Mouse (Mus musculus): ENCODE measurements at regions not wholly inside any gene's neighbourhood (a gene's known extent, or its start where the extent isn't known, plus 50 kb on each side); places are given as distances from the start of the nearest gene placed in this dataset.

- peaks cover 2% of the 10 kb centered on the region; the same call in 1 of the 2 replicates for H3K4me1 ChIP-seq (ENCODE audit: control insufficient read depth, insufficient read depth, low read length)
- H3K4me3 ChIP-seq (ENCODE audit: insufficient read depth, low read length) = no peak overlapping the region
- TF ChIP-seq POLR2A (IDR thresholded peaks at IDR 0.05; ENCODE audit: extremely low read depth, insufficient read depth, low read length) = no peak
- TF ChIP-seq CTCF (IDR thresholded peaks at IDR 0.05; ENCODE audit: extremely low read depth, insufficient read depth, low read length) = peak; percentile 60
- no peak overlapping the region for H3K27ac ChIP-seq (ENCODE audit: insufficient read depth, low read length)
These were observed 78.1 kb downstream of the Tpra1 start for GRCm38 (mm10) chr6:88980112-88980511.

GRCm38 (mm10) chr6:88981544-88981943, 79.5 kb downstream of the Tpra1 start:
- H3K4me3 ChIP-seq (ENCODE audit: insufficient read depth, low read length) = no peak overlapping the region
- H3K4me1 ChIP-seq (ENCODE audit: control insufficient read depth, insufficient read depth, low read length) = peaks cover under 1% of the 10 kb centered on the region; the same call in 1 of the 2 replicates
- TF ChIP-seq CTCF (IDR thresholded peaks at IDR 0.05; ENCODE audit: extremely low read depth, insufficient read depth, low read length) (no peak), POLR2A (IDR thresholded peaks at IDR 0.05; ENCODE audit: extremely low read depth, insufficient read depth, low read length) (no peak)
- H3K27ac ChIP-seq (ENCODE audit: insufficient read depth, low read length) = no peak overlapping the region

GRCm38 (mm10) chr6:88984170-88984569, 82.1 kb downstream of the Tpra1 start:
- Histone ChIP-seq H3K27ac (ENCODE audit: insufficient read depth, low read length) (no peak overlapping the region), H3K4me3 (ENCODE audit: insufficient read depth, low read length) (no peak overlapping the region), H3K4me1 (ENCODE audit: control insufficient read depth, insufficient read depth, low read length) (no peaks in the 10 kb centered on the region)
- TF ChIP-seq POLR2A (IDR thresholded peaks at IDR 0.05; ENCODE audit: extremely low read depth, insufficient read depth, low read length) (no peak), CTCF (IDR thresholded peaks at IDR 0.05; ENCODE audit: extremely low read depth, insufficient read depth, low read length) (no peak)

GRCm38 (mm10) chr6:88984863-88985262, 82.8 kb downstream of the Tpra1 start:
- Histone ChIP-seq H3K27ac (ENCODE audit: insufficient read depth, low read length) (no peak overlapping the region), H3K4me3 (ENCODE audit: insufficient read depth, low read length) (no peak overlapping the region), H3K4me1 (ENCODE audit: control insufficient read depth, insufficient read depth, low read length) (no peaks in the 10 kb centered on the region)
- no peak for TF ChIP-seq POLR2A (IDR thresholded peaks at IDR 0.05; ENCODE audit: extremely low read depth, insufficient read depth, low read length)
- no peak for TF ChIP-seq CTCF (IDR thresholded peaks at IDR 0.05; ENCODE audit: extremely low read depth, insufficient read depth, low read length)

- no peak overlapping the region for H3K27ac ChIP-seq (ENCODE audit: insufficient read depth, low read length)
- H3K4me3 ChIP-seq (ENCODE audit: insufficient read depth, low read length) = no peak overlapping the region
- H3K4me1 ChIP-seq (ENCODE audit: control insufficient read depth, insufficient read depth, low read length) = no peaks in the 10 kb centered on the region
- TF ChIP-seq CTCF (IDR thresholded peaks at IDR 0.05; ENCODE audit: extremely low read depth, insufficient read depth, low read length) (no peak), POLR2A (IDR thresholded peaks at IDR 0.05; ENCODE audit: extremely low read depth, insufficient read depth, low read length) (no peak)
These were observed 86.5 kb downstream of the Tpra1 start for GRCm38 (mm10) chr6:88988551-88988950.

GRCm38 (mm10) chr6:88989617-88990299, 87.7 kb downstream of the Tpra1 start:
- Histone ChIP-seq H3K4me1 (ENCODE audit: control insufficient read depth, insufficient read depth, low read length) (no peaks in the 10 kb centered on the region), H3K27ac (ENCODE audit: insufficient read depth, low read length) (no peak overlapping the region), H3K4me3 (ENCODE audit: insufficient read depth, low read length) (no peak overlapping the region)
- TF ChIP-seq CTCF (IDR thresholded peaks at IDR 0.05; ENCODE audit: extremely low read depth, insufficient read depth, low read length) = no peak
- TF ChIP-seq POLR2A (IDR thresholded peaks at IDR 0.05; ENCODE audit: extremely low read depth, insufficient read depth, low read length) = no peak

- Histone ChIP-seq H3K27ac (ENCODE audit: insufficient read depth, low read length) (no peak overlapping the region), H3K4me3 (ENCODE audit: insufficient read depth, low read length) (no peak overlapping the region), H3K4me1 (ENCODE audit: control insufficient read depth, insufficient read depth, low read length) (no peaks in the 10 kb centered on the region)
- TF ChIP-seq CTCF (IDR thresholded peaks at IDR 0.05; ENCODE audit: extremely low read depth, insufficient read depth, low read length) (no peak), POLR2A (IDR thresholded peaks at IDR 0.05; ENCODE audit: extremely low read depth, insufficient read depth, low read length) (no peak)
These were observed 88.2 kb downstream of the Tpra1 start for GRCm38 (mm10) chr6:88990300-88990685.

GRCm38 (mm10) chr6:88995077-88995476, 93.0 kb downstream of the Tpra1 start:
- no peak for TF ChIP-seq CTCF (IDR thresholded peaks at IDR 0.05; ENCODE audit: extremely low read depth, insufficient read depth, low read length)
- no peak for TF ChIP-seq POLR2A (IDR thresholded peaks at IDR 0.05; ENCODE audit: extremely low read depth, insufficient read depth, low read length)
- Histone ChIP-seq H3K4me3 (ENCODE audit: insufficient read depth, low read length) (no peak overlapping the region), H3K27ac (ENCODE audit: insufficient read depth, low read length) (no peak overlapping the region), H3K4me1 (ENCODE audit: control insufficient read depth, insufficient read depth, low read length) (no peaks in the 10 kb centered on the region)

GRCm38 (mm10) chr6:88998927-88999722, 97.1 kb downstream of the Tpra1 start:
- Histone ChIP-seq H3K27ac (ENCODE audit: insufficient read depth, low read length) (no peak overlapping the region), H3K4me3 (ENCODE audit: insufficient read depth, low read length) (no peak overlapping the region), H3K4me1 (ENCODE audit: control insufficient read depth, insufficient read depth, low read length) (no peaks in the 10 kb centered on the region)
- TF ChIP-seq POLR2A (IDR thresholded peaks at IDR 0.05; ENCODE audit: extremely low read depth, insufficient read depth, low read length) (no peak), CTCF (IDR thresholded peaks at IDR 0.05; ENCODE audit: extremely low read depth, insufficient read depth, low read length) (no peak)

GRCm38 (mm10) chr6:89000359-89000758, 98.3 kb downstream of the Tpra1 start:
- Histone ChIP-seq H3K4me3 (ENCODE audit: insufficient read depth, low read length) (no peak overlapping the region), H3K27ac (ENCODE audit: insufficient read depth, low read length) (no peak overlapping the region), H3K4me1 (ENCODE audit: control insufficient read depth, insufficient read depth, low read length) (no peaks in the 10 kb centered on the region)
- TF ChIP-seq POLR2A (IDR thresholded peaks at IDR 0.05; ENCODE audit: extremely low read depth, insufficient read depth, low read length) (no peak), CTCF (IDR thresholded peaks at IDR 0.05; ENCODE audit: extremely low read depth, insufficient read depth, low read length) (no peak)

Measured in cortical plate, adult 2 months (tissue).